Mouse (Mus musculus) hindbrain, embryonic 16.5 days (tissue): ENCODE results near the gene Cyth1. TPM values are rescaled to one million over a fixed set of nuclear protein-coding genes. Genes with fewer than 3 reads are reported as not detected.
A peak's percentile ranks its signal among the peaks of the same experiment; 100 is the strongest.

Experiments
- ATAC-seq: fragments of 200-750 bp; cut with Nextera tagmentation; 2 replicates; pipeline ENCODE4 v1.8.0; 2017; ENCODE audit warnings: moderate TSS enrichment, moderate library complexity
- H3K27ac ChIP-seq: fragments of 300-500 bp; sonication (generic); 2 replicates; pipeline ENCODE4 v1.5.1; 2014; ENCODE audit warnings: low read depth, mild to moderate bottlenecking, control low read depth, low read length, moderate library complexity
- H3K27me3 ChIP-seq: fragments of 300-500 bp; sonication (generic); replicated peaks from 2 replicates; pipeline ENCODE4 v1.6.1; 2014; ENCODE audit warnings: low read length; ENCODE audit not compliant: control insufficient read depth, insufficient read depth
- H3K36me3 ChIP-seq: fragments of 300-500 bp; sonication (generic); 2 replicates; pipeline ENCODE4 v1.6.1; 2014; ENCODE audit warnings: mild to moderate bottlenecking, low read length, moderate library complexity, mixed read lengths; ENCODE audit not compliant: control insufficient read depth, insufficient read depth
- H3K4me1 ChIP-seq: fragments of 300-500 bp; sonication (generic); 2 replicates; pipeline ENCODE4 v1.6.1; 2014; ENCODE audit warnings: low read depth, low read length; ENCODE audit not compliant: control insufficient read depth, insufficient read depth
- H3K4me2 ChIP-seq: fragments of 300-500 bp; sonication (generic); 2 replicates; pipeline ENCODE4 v1.6.1; 2014; ENCODE audit warnings: mild to moderate bottlenecking, low read length, control low read depth, moderate library complexity
- H3K4me3 ChIP-seq: fragments of 300-500 bp; sonication (generic); 2 replicates; pipeline ENCODE4 v1.5.1; 2014; ENCODE audit warnings: mild to moderate bottlenecking, low read length, control low read depth, moderate library complexity
- H3K9ac ChIP-seq: fragments of 300-500 bp; sonication (generic); 2 replicates; pipeline ENCODE4 v1.6.1; 2014; ENCODE audit warnings: low read depth, mild to moderate bottlenecking, control low read depth, low read length, moderate library complexity
- H3K9me3 ChIP-seq: fragments of 300-500 bp; sonication (generic); 2 replicates; pipeline ENCODE4 v1.6.1; 2014; ENCODE audit warnings: mild to moderate bottlenecking, low read length, moderate library complexity; ENCODE audit not compliant: control insufficient read depth
- WGBS: fragments of 180-500 bp; shearing (Covaris S2); extraction: QIAGEN DNeasy Blood & Tissue Kit; methylation state at CpG from one replicate; pipeline ENCODE4 v1.1.7; 2014; 5-methylcytosine and 5-hydroxymethylcytosine counted together
- polyA plus RNA-seq: library from polyadenylated mRNA; unstranded; fragments of >200 nt; fragmentation: Nextera tagmentation; extraction: Ambion mirVana; gene quantifications from 2 replicates; pipeline ENCODE4 v1.2.1, GENCODE M21; 2015

The Cyth1 gene
- 19.7 and 23.3 TPM in 2 replicates for polyA plus RNA-seq

DNA sequence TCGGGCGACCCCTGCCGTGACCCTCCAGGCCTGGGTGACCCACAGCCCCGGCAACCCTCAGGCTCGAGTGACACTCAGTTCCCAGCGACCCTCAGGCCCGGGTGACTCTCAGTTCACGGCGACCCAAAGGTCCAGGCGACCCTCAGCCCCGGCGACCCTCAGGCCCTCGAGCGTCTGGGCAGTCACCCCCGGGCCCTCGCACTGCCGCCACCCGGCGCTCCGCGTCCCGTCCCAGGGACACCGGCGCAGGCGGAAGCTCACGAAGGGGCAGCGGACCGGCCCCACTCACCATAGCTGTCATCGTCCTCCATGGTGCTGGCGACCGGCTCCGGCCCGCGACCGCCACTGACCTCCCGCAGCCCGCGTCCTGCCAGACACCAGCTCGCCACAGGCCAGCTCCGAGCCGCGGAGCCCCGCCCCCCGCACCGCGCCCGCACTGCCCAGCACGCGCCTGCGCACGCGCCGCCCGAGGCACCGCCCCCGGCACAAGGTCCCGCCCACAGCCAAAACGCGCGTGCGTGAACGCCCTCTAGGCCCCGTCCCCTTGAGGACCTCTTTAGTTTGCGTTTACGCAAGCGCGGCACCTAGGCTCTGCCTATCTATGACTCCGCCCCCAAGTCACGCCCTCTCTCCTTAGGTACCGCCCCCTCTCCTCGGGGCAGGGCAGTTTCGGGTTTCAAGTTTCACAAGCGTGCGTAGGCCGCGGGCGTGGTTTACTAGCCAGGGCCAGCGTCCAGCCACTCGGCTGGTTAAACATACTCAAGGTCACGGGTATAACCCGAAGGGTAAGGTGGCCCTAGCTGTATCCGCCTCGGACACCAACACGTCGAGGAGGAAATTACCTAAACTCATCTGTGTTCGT, at the start of gene Cyth1:
Gene Cyth1, minus strand, starts transcription at position 443 of the 862 bp plus-strand sequence.
- H3K27ac ChIP-seq, result peak within 1 kb of the TSS; percentile 81
- peak within 1 kb of the TSS; percentile 84 for H3K4me2 ChIP-seq
- peak; percentile 97 for ATAC-seq
- under 1% methylated on average over 79 of the region's 86 CpGs for WGBS
- H3K9me3 ChIP-seq, result no peaks in the 10 kb centered on the region
- peaks cover 20% of the 10 kb centered on the region for H3K4me1 ChIP-seq
- peak within 1 kb of the TSS; percentile 66 for H3K4me3 ChIP-seq
- H3K36me3 ChIP-seq, result no peaks in the 10 kb centered on the region
- peak within 1 kb of the TSS; percentile 91 for H3K9ac ChIP-seq
- no peaks in the 10 kb centered on the region for H3K27me3 ChIP-seq

DNA sequence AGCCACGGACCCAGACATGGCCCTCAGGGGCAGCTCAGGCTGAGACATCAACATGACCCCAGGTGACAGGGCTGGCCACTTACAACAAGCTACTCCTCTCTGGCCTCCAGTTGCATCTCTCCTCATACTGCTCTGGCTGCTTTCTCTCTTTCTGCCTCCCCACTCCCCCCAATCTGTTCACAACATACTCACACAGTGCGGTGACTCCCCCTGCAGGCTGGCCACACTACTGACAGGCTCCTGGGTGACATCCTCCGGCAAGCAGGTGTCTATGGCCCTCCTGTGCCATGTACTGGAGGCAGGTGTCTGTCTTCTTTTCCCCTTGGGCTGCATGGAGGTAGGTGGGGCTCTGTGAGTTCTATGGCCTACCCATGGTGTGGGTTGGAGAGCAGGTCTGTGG, 49.6 kb upstream of the Cyth1 start:
- H3K9me3 ChIP-seq, result no peaks in the 10 kb centered on the region
- no peaks in the 10 kb centered on the region for H3K27me3 ChIP-seq
- no peaks in the 10 kb centered on the region for H3K4me1 ChIP-seq
- ATAC-seq, result no peak
- no peak overlapping the region for H3K4me2 ChIP-seq
- peaks cover 2% of the 10 kb centered on the region; the same call in 1 of the 2 replicates for H3K36me3 ChIP-seq
- no peak overlapping the region for H3K4me3 ChIP-seq
- 86% methylated on average over 3 of the region's 3 CpGs for WGBS
- H3K9ac ChIP-seq, result no peak overlapping the region
- no peak overlapping the region for H3K27ac ChIP-seq

DNA sequence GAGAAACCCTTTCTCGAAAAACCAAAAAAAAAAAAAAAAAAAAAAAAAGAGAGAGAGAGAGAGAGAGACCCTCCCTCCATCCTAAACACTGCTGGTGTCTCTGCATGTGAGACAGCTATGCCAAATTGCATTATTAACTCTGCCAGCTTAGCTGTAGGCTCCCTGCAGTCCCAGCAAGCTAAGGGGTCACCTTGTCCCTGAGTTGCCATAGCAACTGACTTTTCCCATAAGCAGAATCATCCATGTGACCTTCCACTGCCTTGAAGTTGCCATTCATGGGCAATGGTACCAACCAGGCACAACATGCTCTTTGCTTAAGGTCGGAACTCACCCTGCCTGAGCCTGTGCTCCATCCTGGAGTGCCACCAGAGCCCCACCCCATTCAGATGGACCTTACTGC, 46.6 kb upstream of the Cyth1 start:
- peaks cover 5% of the 10 kb centered on the region for H3K4me1 ChIP-seq

DNA sequence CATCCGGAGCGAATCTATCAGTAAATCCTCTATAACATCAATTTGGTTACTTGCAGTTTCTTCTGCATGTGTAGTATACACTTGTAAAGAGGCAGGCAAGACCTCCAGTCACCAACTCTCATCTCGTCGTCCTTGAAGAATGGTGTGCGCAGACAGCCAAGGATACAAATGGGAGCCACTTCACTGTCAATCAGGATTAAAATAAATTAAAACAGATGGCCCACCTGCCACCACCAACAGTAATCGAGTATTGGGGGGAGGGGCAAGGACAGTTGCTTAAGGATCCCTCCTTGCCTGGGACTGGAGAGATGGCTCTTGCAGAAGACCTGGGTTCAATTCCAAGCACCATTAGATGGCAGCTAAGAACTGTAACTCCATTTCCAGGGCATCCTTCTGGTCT, 44.3 kb upstream of the Cyth1 start:
- no peaks in the 10 kb centered on the region for H3K27me3 ChIP-seq
- H3K9ac ChIP-seq, result no peak overlapping the region
- no peak overlapping the region for H3K4me3 ChIP-seq
- peaks cover 15% of the 10 kb centered on the region for H3K4me1 ChIP-seq
- WGBS, result 66% methylated on average over 6 of the region's 6 CpGs
- H3K9me3 ChIP-seq, result no peaks in the 10 kb centered on the region
- no peak overlapping the region for H3K27ac ChIP-seq
- H3K4me2 ChIP-seq, result no peak overlapping the region
- no peak for ATAC-seq
- no peaks in the 10 kb centered on the region for H3K36me3 ChIP-seq

More for the DNA sequence above, 46.6 kb upstream of the Cyth1 start:
- Histone ChIP-seq H3K9ac (no peak overlapping the region), H3K27me3 (no peaks in the 10 kb centered on the region), H3K4me3 (no peak overlapping the region), H3K36me3 (no peaks in the 10 kb centered on the region), H3K4me2 (no peak overlapping the region), H3K27ac (peak overlapping the region; percentile 57; the same call in 1 of the 2 replicates), H3K9me3 (no peaks in the 10 kb centered on the region)
- WGBS, result 78% methylated on average over 2 of the region's 2 CpGs
- no peak for ATAC-seq

DNA sequence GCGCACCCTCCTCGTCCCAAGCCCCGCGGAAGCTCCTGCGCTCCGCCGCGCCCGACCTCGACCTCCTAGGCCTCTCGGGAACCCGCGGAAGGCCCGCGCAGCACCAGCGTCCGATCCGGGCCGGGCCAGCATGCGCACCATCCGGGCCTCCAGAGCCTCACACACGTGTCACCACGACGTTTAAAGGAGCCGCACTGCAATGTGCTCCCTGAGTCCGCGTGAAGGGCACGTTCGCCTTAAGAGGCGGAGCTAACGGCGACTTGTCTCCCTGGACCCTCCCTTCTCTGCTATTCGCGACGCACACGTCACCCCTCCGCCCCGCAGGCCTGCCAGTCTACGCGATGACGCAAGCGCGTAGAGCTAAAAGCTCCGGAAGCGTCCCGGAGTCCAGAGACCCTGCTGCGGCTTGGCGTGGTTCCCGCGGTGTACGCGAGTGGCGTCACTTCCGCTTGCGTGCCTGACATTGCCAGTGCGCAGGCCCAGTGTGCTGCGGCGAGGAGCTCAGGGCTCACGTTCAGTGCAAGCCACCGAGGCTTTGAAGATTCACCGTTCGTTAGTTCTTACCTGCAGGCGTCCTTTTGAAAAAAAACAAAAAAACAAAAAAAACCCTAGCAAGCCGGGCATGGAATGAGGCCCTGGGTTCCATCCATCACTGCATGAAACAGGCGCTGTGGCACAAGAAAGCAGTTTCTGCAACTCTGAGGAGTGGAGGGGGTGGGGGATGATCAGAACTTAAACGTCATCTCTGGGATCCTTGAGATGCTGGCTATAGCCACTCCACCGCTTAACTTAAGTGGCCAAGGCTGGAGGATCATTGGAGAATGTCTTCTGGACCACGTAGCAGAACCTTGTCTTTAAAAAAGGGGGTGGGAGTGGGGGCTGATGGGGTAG, 41.9 kb upstream of the Cyth1 start, which contains the start of gene Usp36:
Gene Usp36, minus strand, starts transcription at position 246 of the 891 bp plus-strand sequence.
- Histone ChIP-seq H3K27me3 (no peaks in the 10 kb centered on the region), H3K4me2 (peak within 1 kb of the TSS; percentile 74), H3K4me1 (peaks cover 15% of the 10 kb centered on the region), H3K9ac (peak within 1 kb of the TSS; percentile 84), H3K4me3 (peak within 1 kb of the TSS; percentile 84), H3K27ac (peak within 1 kb of the TSS; percentile 86), H3K9me3 (no peaks in the 10 kb centered on the region), H3K36me3 (peaks cover 13% of the 10 kb centered on the region)
- ATAC-seq, result peak; percentile 99
- WGBS, result under 1% methylated on average over 68 of the region's 68 CpGs

DNA sequence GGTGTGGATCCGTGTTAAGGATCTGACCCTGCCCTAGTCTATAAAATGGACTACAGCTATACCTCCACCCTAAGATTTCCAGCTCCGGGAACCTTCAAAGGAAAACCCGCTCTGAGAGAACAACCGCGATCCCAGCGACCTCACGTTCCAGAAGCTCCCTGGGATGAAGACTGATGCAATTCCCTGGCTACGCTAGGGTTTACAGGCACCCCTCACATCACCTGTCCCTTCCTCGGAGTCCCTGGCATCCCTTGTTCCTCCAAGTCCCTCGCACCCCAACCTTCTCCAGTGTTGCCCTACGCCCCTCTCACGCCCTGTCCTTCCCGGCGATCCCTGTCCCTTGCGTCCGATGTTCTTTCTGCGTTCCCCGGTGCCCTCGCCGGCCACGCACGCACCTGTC, 41.2 kb upstream of the Cyth1 start:
- peak; percentile 35 for ATAC-seq
- peak overlapping the region; percentile 84 for H3K4me3 ChIP-seq

DNA sequence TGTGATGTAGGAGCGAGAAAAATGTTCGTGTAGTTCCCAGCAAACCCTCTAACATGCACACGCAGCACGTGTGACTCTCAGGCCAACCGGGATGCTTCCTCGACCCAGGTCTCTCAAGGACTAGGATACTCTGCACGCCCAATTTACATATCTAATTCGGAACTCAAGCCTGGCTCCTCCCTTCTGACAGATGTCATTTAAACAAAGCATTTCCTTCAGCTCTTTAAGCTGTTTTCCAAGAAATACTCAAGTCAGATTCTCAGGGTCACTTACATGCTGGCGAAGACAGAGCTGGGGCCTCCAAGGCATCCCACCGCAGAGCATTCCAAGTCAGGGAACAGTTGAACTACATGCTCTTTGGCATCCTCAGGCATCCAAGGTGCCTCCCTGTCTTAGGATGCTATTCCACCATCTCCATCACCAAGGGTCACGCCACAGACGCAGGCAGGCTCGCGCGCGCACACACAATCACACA, 40.7 kb upstream of the Cyth1 start:
- H3K36me3 ChIP-seq, result peaks cover 23% of the 10 kb centered on the region
- no peak for ATAC-seq
- peak overlapping the region; percentile 74 for H3K4me2 ChIP-seq
- peak overlapping the region; percentile 84 for H3K9ac ChIP-seq
- H3K4me1 ChIP-seq, result peaks cover 15% of the 10 kb centered on the region
- WGBS, result 2% methylated on average over 16 of the region's 16 CpGs
- no peaks in the 10 kb centered on the region for H3K9me3 ChIP-seq
- no peaks in the 10 kb centered on the region for H3K27me3 ChIP-seq
- H3K27ac ChIP-seq, result peak overlapping the region; percentile 86; the same call in 1 of the 2 replicates
- peak overlapping the region; percentile 84 for H3K4me3 ChIP-seq

More for the DNA sequence above, 41.2 kb upstream of the Cyth1 start:
- H3K27ac ChIP-seq, result peak overlapping the region; percentile 86
- peak overlapping the region; percentile 84 for H3K9ac ChIP-seq
- no peaks in the 10 kb centered on the region for H3K9me3 ChIP-seq
- no peaks in the 10 kb centered on the region for H3K27me3 ChIP-seq
- H3K4me2 ChIP-seq, result peak overlapping the region; percentile 74
- under 1% methylated on average over 22 of the region's 22 CpGs for WGBS
- peaks cover 15% of the 10 kb centered on the region for H3K4me1 ChIP-seq
- peaks cover 20% of the 10 kb centered on the region for H3K36me3 ChIP-seq

DNA sequence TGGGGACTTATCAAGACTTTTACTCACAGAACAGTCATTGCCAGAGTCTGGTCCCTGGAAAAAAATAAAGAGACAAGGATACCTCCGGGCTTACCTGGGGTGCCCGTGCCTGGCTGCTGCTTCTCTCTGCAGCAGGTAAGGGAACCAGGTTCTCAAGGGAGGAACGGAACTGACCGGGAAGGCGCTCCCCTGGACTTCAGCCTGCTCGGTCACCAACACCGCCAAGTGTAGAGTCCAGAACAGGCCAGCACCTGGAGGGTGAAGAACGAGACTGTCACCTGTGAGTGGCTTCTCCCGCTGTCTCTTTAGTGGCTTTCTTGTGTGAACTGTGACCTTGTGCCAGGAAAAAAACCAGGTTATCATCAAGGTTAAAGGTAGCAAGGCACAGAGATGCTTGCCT, 39.2 kb upstream of the Cyth1 start:
- no peaks in the 10 kb centered on the region for H3K9me3 ChIP-seq
- H3K9ac ChIP-seq, result no peak overlapping the region
- 96% methylated on average over 9 of the region's 9 CpGs for WGBS
- H3K27ac ChIP-seq, result no peak overlapping the region
- H3K27me3 ChIP-seq, result no peaks in the 10 kb centered on the region
- peaks cover 29% of the 10 kb centered on the region for H3K36me3 ChIP-seq
- no peak for ATAC-seq
- no peak overlapping the region for H3K4me3 ChIP-seq
- no peak overlapping the region for H3K4me2 ChIP-seq
- H3K4me1 ChIP-seq, result peaks cover 15% of the 10 kb centered on the region
